Mouse (Mus musculus) heart, adult 2 months (tissue): ENCODE results near the gene Dhfr. TPM values are rescaled to one million over a fixed set of nuclear protein-coding genes. Genes with fewer than 3 reads are reported as not detected.
A peak's percentile ranks its signal among the peaks of the same experiment; 100 is the strongest.

ENCODE experiments used
- DNase-seq, 2 experiments: peaks; one replicate each; pipeline ENCODE4 v3.0.0; 2021
- H3K27ac ChIP-seq: fragments of 200-600 bp; 2 replicates; pipeline ENCODE4 v1.8.1; 2022
- H3K27me3 ChIP-seq: fragments of 200-500 bp; 2 replicates; pipeline ENCODE4 v1.6.1; 2012; ENCODE audit warnings: mild to moderate bottlenecking, low read length, inconsistent platforms, mixed read lengths; ENCODE audit not compliant: control insufficient read depth, insufficient read depth
- H3K36me3 ChIP-seq: fragments of 200-500 bp; 2 replicates; pipeline ENCODE4 v1.6.1; 2012; ENCODE audit warnings: low read length, inconsistent platforms; ENCODE audit not compliant: control insufficient read depth, insufficient read depth
- H3K4me1 ChIP-seq: fragments of 200-500 bp; 2 replicates; pipeline ENCODE4 v1.6.1; 2011; ENCODE audit warnings: low read length; ENCODE audit not compliant: control insufficient read depth, insufficient read depth
- H3K4me3 ChIP-seq: fragments of 200-600 bp; 2 replicates; pipeline ENCODE4 v1.8.1; 2022
- H3K79me2 ChIP-seq: fragments of 200-500 bp; replicated peaks from 2 replicates; pipeline ENCODE4 v1.6.1; 2012; ENCODE audit warnings: mild to moderate bottlenecking, inconsistent platforms, low read length, moderate library complexity, mixed read lengths; ENCODE audit not compliant: control insufficient read depth, insufficient read depth
- H3K9ac ChIP-seq: fragments of 200-500 bp; 2 replicates; pipeline ENCODE4 v1.6.1; 2012; ENCODE audit warnings: low read depth, mild to moderate bottlenecking, control low read depth, inconsistent platforms, low read length, mixed read lengths
- CTCF ChIP-seq: fragments of 200-600 bp; IDR thresholded peaks from 2 replicates; pipeline ENCODE4 v1.8.1; 2022; ENCODE audit warnings: antibody characterized with exemption, mild to moderate bottlenecking, moderate library complexity
- EP300 ChIP-seq: fragments of 200-500 bp; IDR thresholded peaks from 2 replicates; pipeline ENCODE4 v1.6.1; 2011; ENCODE audit warnings: low read depth, low read length, control low read depth; ENCODE audit not compliant: insufficient read depth
- POLR2A ChIP-seq: fragments of 200-500 bp; IDR thresholded peaks from 2 replicates; pipeline ENCODE4 v1.6.1; 2011; ENCODE audit warnings: mild to moderate bottlenecking, low read depth, low read length, control low read depth; ENCODE audit not compliant: insufficient read depth
- WGBS: fragments of 180-500 bp; shearing (Covaris S2); methylation state at CpG from one replicate; pipeline ENCODE4 v1.1.7; 2018; 5-methylcytosine and 5-hydroxymethylcytosine counted together
- intact Hi-C: fragments of 180-260 bp; cut with DNase I; formaldehyde crosslinking; loops from one replicate; pipeline ENCODE4 v1.15.1; 2025
- polyA plus RNA-seq: library from polyadenylated mRNA; depleted of rRNA; stranded (reverse); fragments of >200 nt; gene quantifications from 2 replicates; pipeline ENCODE4 v1.2.3, GENCODE M21; 2012; rRNA removed
- total RNA-seq, 2 experiments: library from RNA; stranded (reverse); gene quantifications; 2 replicates each; pipeline ENCODE4 v1.2.3; 2021

Dhfr gene
- total and polyA plus RNA-seq, 3 experiments, result 0.39 to 0.84 (median 0.78) TPM

- intact Hi-C loops, result no loop called here
- Histone ChIP-seq H3K4me3 (peak within 1 kb of the TSS; percentile 35; the same call in 1 of the 2 replicates), H3K36me3 (no peaks in the 10 kb centered on the region), H3K27me3 (peaks cover 15% of the 10 kb centered on the region), H3K27ac (no peak within 1 kb of the TSS), H3K9ac (no peak within 1 kb of the TSS), H3K4me1 (no peaks in the 10 kb centered on the region), H3K79me2 (no peaks in the 10 kb centered on the region)
- DNase-seq, result no peak
- WGBS, result under 1% methylated on average over 53 of the region's 54 CpGs
- no peak for TF ChIP-seq EP300
- no peak for TF ChIP-seq CTCF
- TF ChIP-seq POLR2A, result no peak
Measured at GRCm38 (mm10) chr13:92425758-92426264, 71.3 kb downstream of the Dhfr start, which contains the start of gene Ankrd34b. Gene Ankrd34b, plus strand, starts transcription at chr13:92425896.

GRCm38 (mm10) chr13:92426294-92427051 is 71.9 kb downstream of the Dhfr start:
- Histone ChIP-seq H3K4me1 (no peaks in the 10 kb centered on the region), H3K4me3 (peak overlapping the region; percentile 35; the same call in 1 of the 2 replicates), H3K79me2 (no peaks in the 10 kb centered on the region), H3K27ac (no peak overlapping the region), H3K27me3 (peaks cover 15% of the 10 kb centered on the region), H3K9ac (no peak overlapping the region), H3K36me3 (no peaks in the 10 kb centered on the region)
- intact Hi-C loops, result no loop called here
- no peak for TF ChIP-seq POLR2A
- no peak for TF ChIP-seq EP300
- DNase-seq, result peak in 1 of 2 experiments; percentile 12
- WGBS, result 1% methylated on average over 92 of the region's 92 CpGs

- Histone ChIP-seq H3K36me3 (no peaks in the 10 kb centered on the region), H3K27ac (no peak overlapping the region), H3K27me3 (peaks cover 15% of the 10 kb centered on the region), H3K9ac (no peak overlapping the region), H3K4me1 (no peaks in the 10 kb centered on the region), H3K79me2 (no peaks in the 10 kb centered on the region), H3K4me3 (no peak overlapping the region)
- intact Hi-C loops, result no loop called here
- 42% methylated on average over 4 of the region's 4 CpGs for WGBS
- DNase-seq, result no peak
- no peak for TF ChIP-seq EP300
- no peak for TF ChIP-seq CTCF
- TF ChIP-seq POLR2A, result no peak
Measured at GRCm38 (mm10) chr13:92427351-92427855, 72.9 kb downstream of the Dhfr start.

Other genes starting within 250 kb of the Dhfr start
- 10 to 100 TPM; 10.2 to 11.5 TPM for gene Rasgrf2, start 223.1 kb upstream of the Dhfr start, total RNA-seq
- 6.4 and 7.6 TPM in 2 replicates for gene Rasgrf2, start 223.1 kb upstream of the Dhfr start, polyA plus RNA-seq
- not detected for gene Gm20379, start 48.7 kb upstream of the Dhfr start, total RNA-seq
- not detected in 2 replicates for gene Gm20379, start 48.7 kb upstream of the Dhfr start, polyA plus RNA-seq
- gene Msh3, start 277 bp downstream of the Dhfr start, total RNA-seq, result 1 to 10 TPM; 7.2 to 9.1 TPM
- 3.9 and 5.7 TPM in 2 replicates for gene Msh3, start 277 bp downstream of the Dhfr start, polyA plus RNA-seq
- not detected for gene Ankrd34b, start 71.2 kb downstream of the Dhfr start, total RNA-seq
- gene Ankrd34b, start 71.2 kb downstream of the Dhfr start, polyA plus RNA-seq, result not detected in 2 replicates
- gene Fam151b, start 129.3 kb downstream of the Dhfr start, total RNA-seq, result 1 to 10 TPM; 2.0 to 2.2 TPM
- gene Fam151b, start 129.3 kb downstream of the Dhfr start, polyA plus RNA-seq, result 1.0 and 1.7 TPM in 2 replicates
- gene Zfyve16, start 176.1 kb downstream of the Dhfr start, total RNA-seq, result 10 to 100 TPM; 11.5 to 11.7 TPM
- gene Zfyve16, start 176.1 kb downstream of the Dhfr start, polyA plus RNA-seq, result 2.9 and 8.4 TPM in 2 replicates
- not detected for gene Spz1, start 221.4 kb downstream of the Dhfr start, total RNA-seq
- 0.23 and 0.31 TPM in 2 replicates for gene Spz1, start 221.4 kb downstream of the Dhfr start, polyA plus RNA-seq